ENCODE assay signal across 22 mouse cellular contexts in genomic region chr9:67539776-67540706, GRCm38 (mm10). TPM values are rescaled to one million over a fixed set of nuclear protein-coding genes. Genes with fewer than 3 reads are reported as not detected.
DNase-seq lines count a peak whose midpoint lies in the region; ATAC-seq and TF ChIP-seq lines count a peak whose summit lies in the region.
"Had no signal": no experiment of that assay in that cellular context is flagged by ENCODE, and none has a peak within 500 bp of the region (broad histone marks: within the 10 kb centered on the region; RNA-seq: fewer than 3 reads in every experiment).

No protein-coding gene starts in this region.

- peak; percentile 58; the same call in 1 of the 2 replicates for ATAC-seq in heart, embryonic 14.5 days (ENCODE audit: insufficient number of reproducible peaks, insufficient read depth, low FRiP score, low read depth)
- ATAC-seq in lung, postnatal 0 days, result peak; percentile 47
- ATAC-seq in limb, embryonic 14.5 days (ENCODE audit: low FRiP score, low read depth), result 0 out of 2 replicates have a peak, but pooled peaks have one; percentile 5
- ATAC-seq in granulocyte monocyte progenitor cell, adult 5-6 weeks (replicated peaks; ENCODE audit: poor library complexity, severe bottlenecking), result no peak

- no peaks in the 10 kb centered on the region for H3K27me3 ChIP-seq in heart, embryonic 14.5 days (ENCODE audit: control insufficient read depth, insufficient read depth, low read length)
- no peaks in the 10 kb centered on the region for H3K27me3 ChIP-seq in lung, postnatal 0 days (replicated peaks; ENCODE audit: insufficient read depth, low read length)
- H3K27me3 ChIP-seq in limb, embryonic 14.5 days (ENCODE audit: control insufficient read depth, insufficient read depth, low read length), result no peaks in the 10 kb centered on the region
- H3K27me3 ChIP-seq: hindbrain, embryonic 15.5 days; neural tube, embryonic 13.5 days had no signal

- H3K4me1 ChIP-seq in heart, embryonic 14.5 days (ENCODE audit: control insufficient read depth in 2 of 2, insufficient read depth in 2 of 2, low read length in 2 of 2), result peaks cover 9 to 21% of the 10 kb centered on the region in 2 experiments
- no peaks in the 10 kb centered on the region; the same call in 1 of the 2 replicates for H3K4me1 ChIP-seq in lung, postnatal 0 days (ENCODE audit: insufficient read depth, low read depth, low read length)
- H3K4me1 ChIP-seq in limb, embryonic 14.5 days (ENCODE audit: control insufficient read depth, insufficient read depth, low read length), result peaks cover 10% of the 10 kb centered on the region

- TF ChIP-seq EP300 in lung, postnatal 0 days (IDR thresholded peaks at IDR 0.05), result no peak

- no peak overlapping the region for H3K9ac ChIP-seq in heart, embryonic 14.5 days (ENCODE audit: low read length)
- no peak overlapping the region for H3K9ac ChIP-seq in lung, postnatal 0 days (replicated peaks; ENCODE audit: low read depth)
- H3K9ac ChIP-seq in limb, embryonic 14.5 days (ENCODE audit: low read depth, low read length, severe bottlenecking), result no peak overlapping the region
- H3K9ac ChIP-seq: hindbrain, embryonic 15.5 days; neural tube, embryonic 13.5 days had no signal

- 62% methylated on average over 17 of the region's 17 CpGs for WGBS in heart, embryonic 14.5 days
- WGBS in lung, postnatal 0 days, result 42% methylated on average over 17 of the region's 17 CpGs
- 51% methylated on average over 17 of the region's 17 CpGs for WGBS in limb, embryonic 14.5 days

- H3K4me2 ChIP-seq in heart, embryonic 14.5 days (ENCODE audit: low read length), result no peak overlapping the region
- no peak overlapping the region for H3K4me2 ChIP-seq in lung, postnatal 0 days (replicated peaks; ENCODE audit: low read depth, low read length)
- no peak overlapping the region for H3K4me2 ChIP-seq in limb, embryonic 14.5 days (replicated peaks; ENCODE audit: low read depth, low read length, severe bottlenecking)
- H3K4me2 ChIP-seq: heart, embryonic 11.5 days; hindbrain, embryonic 15.5 days; neural tube, embryonic 13.5 days had no signal

- H3K9me3 ChIP-seq in heart, embryonic 14.5 days (ENCODE audit: control insufficient read depth, low read length), result no peaks in the 10 kb centered on the region
- H3K9me3 ChIP-seq in lung, postnatal 0 days (ENCODE audit: low read length), result no peaks in the 10 kb centered on the region
- H3K9me3 ChIP-seq in limb, embryonic 14.5 days (ENCODE audit: control insufficient read depth, low read length), result no peaks in the 10 kb centered on the region
- H3K9me3 ChIP-seq: hindbrain, embryonic 15.5 days; neural tube, embryonic 13.5 days had no signal

- no peak for DNase-seq in heart, adult 9 months (ENCODE audit: low spot score in 2 of 2)
- DNase-seq in lung, postnatal 0 days (ENCODE audit: low spot score), result no peak
- no peak for DNase-seq in lung, postnatal 36 days
- peak; percentile 21 for DNase-seq in MN1 (ENCODE audit: low spot score)
- DNase-seq in limb, embryonic 14.5 days (ENCODE audit: low spot score), result no peak
- no peak for DNase-seq in lung, postnatal 25 days (ENCODE audit: low spot score)
- DNase-seq: adrenal gland, postnatal 10 days; cerebellum, adult 11 months; cerebellum, postnatal 25 days; kidney, adult 11 months; kidney, postnatal 25 days; liver; lung, adult 18-20 months; thymus, postnatal 14 days had no signal

- TF ChIP-seq POLR2A in limb, embryonic 14.5 days (IDR thresholded peaks at IDR 0.05; ENCODE audit: borderline replicate concordance, extremely low read depth, insufficient read depth, insufficient read length), result no peak

- no peaks in the 10 kb centered on the region for H3K36me3 ChIP-seq in heart, embryonic 14.5 days (ENCODE audit: control insufficient read depth, insufficient read depth, low read length)
- no peaks in the 10 kb centered on the region for H3K36me3 ChIP-seq in lung, postnatal 0 days (ENCODE audit: insufficient read depth, low read length)
- no peaks in the 10 kb centered on the region for H3K36me3 ChIP-seq in limb, embryonic 14.5 days (ENCODE audit: control insufficient read depth, insufficient read depth, low read length)
- H3K36me3 ChIP-seq: hindbrain, embryonic 15.5 days; neural tube, embryonic 13.5 days had no signal

- no peak overlapping the region for H3K4me3 ChIP-seq in heart, embryonic 14.5 days (ENCODE audit: control insufficient read depth in 1 of 2, insufficient read depth in 1 of 2, low read depth in 1 of 2, low read length in 2 of 2)
- no peak overlapping the region for H3K4me3 ChIP-seq in lung, postnatal 0 days (ENCODE audit: low read depth, low read length)
- no peak overlapping the region for H3K4me3 ChIP-seq in limb, embryonic 14.5 days (replicated peaks; ENCODE audit: low read length)
- H3K4me3 ChIP-seq: erythroblast, embryonic 14.5 days; hindbrain, embryonic 15.5 days; neural tube, embryonic 13.5 days had no signal

- H3K27ac ChIP-seq in heart, embryonic 14.5 days (replicated peaks in 1 of 2; ENCODE audit: control insufficient read depth in 1 of 2, insufficient read depth in 1 of 2, low read depth in 2 of 2, low read length in 2 of 2), result no peak overlapping the region
- no peak overlapping the region for H3K27ac ChIP-seq in lung, postnatal 0 days (ENCODE audit: low read length)
- no peak overlapping the region for H3K27ac ChIP-seq in limb, embryonic 14.5 days (replicated peaks; ENCODE audit: low read depth, low read length)
- H3K27ac ChIP-seq: hindbrain, embryonic 15.5 days; neural tube, embryonic 13.5 days; stomach, postnatal 0 days had no signal

- no peak for TF ChIP-seq CTCF in lung, postnatal 0 days (IDR thresholded peaks at IDR 0.05)

RNA-seq across cellular contexts. Expression of gene Tln2, which starts 19.5 kb away (rescaled TPM):
- polyA plus RNA-seq in heart, embryonic 14.5 days (2014; fragmentation: Nextera tagmentation; extraction: Ambion mirVana), result 66.0 and 76.0 TPM in 2 replicates
- polyA plus RNA-seq in lung, postnatal 0 days (2015; fragmentation: Nextera tagmentation; extraction: Ambion mirVana), result 9.9 and 11.5 TPM in 2 replicates
- polyA plus RNA-seq in limb, embryonic 14.5 days (2012; rRNA removed), result 17.5 and 20.6 TPM in 2 replicates
- polyA plus RNA-seq in limb, embryonic 14.5 days (2014; fragmentation: Nextera tagmentation; extraction: Ambion mirVana), result 38.4 and 39.2 TPM in 2 replicates
- total RNA-seq in granulocyte monocyte progenitor cell, adult 5-6 weeks (2014; fragmentation: Nextera tagmentation), result 0.28 TPM in 1 of 2 replicates, not detected in the other
- 1.4 and 7.0 TPM in 2 replicates for total RNA-seq in granulocyte monocyte progenitor cell, adult 5-6 weeks (2017)
- total RNA-seq: MEL had no signal
